ENCODE assay signal across 12 mouse cellular contexts in genomic region chr11:61352138-61352651, GRCm38 (mm10). TPM values are rescaled to one million over a fixed set of nuclear protein-coding genes. Genes with fewer than 3 reads are reported as not detected.
DNase-seq lines count a peak whose midpoint lies in the region; ATAC-seq and TF ChIP-seq lines count a peak whose summit lies in the region.
"Had no signal": no experiment of that assay in that cellular context is flagged by ENCODE, and none has a peak within 500 bp of the region (broad histone marks: within the 10 kb centered on the region; RNA-seq: fewer than 3 reads in every experiment).

No protein-coding gene starts in this region.

- no peak for TF ChIP-seq POLR2A in bone marrow macrophage, adult 2 months (IDR thresholded peaks at IDR 0.05; ENCODE audit: borderline replicate concordance, low read depth, low read length)

- H3K4me1 ChIP-seq in hindbrain, postnatal 0 days (ENCODE audit: insufficient read depth, low read length), result no peaks in the 10 kb centered on the region
- H3K4me1 ChIP-seq in hindbrain, embryonic 11.5 days (replicated peaks; ENCODE audit: control insufficient read depth, insufficient read depth, low read length), result no peaks in the 10 kb centered on the region
- H3K4me1 ChIP-seq in midbrain, postnatal 0 days (ENCODE audit: insufficient read depth, low read length), result no peaks in the 10 kb centered on the region
- H3K4me1 ChIP-seq in midbrain, embryonic 15.5 days, result no peaks in the 10 kb centered on the region
- H3K4me1 ChIP-seq in bone marrow macrophage, adult 2 months (ENCODE audit: control insufficient read depth, insufficient read depth, low read length), result no peaks in the 10 kb centered on the region
- no peaks in the 10 kb centered on the region for H3K4me1 ChIP-seq in hindbrain, embryonic 12.5 days

- no peak for DNase-seq in hindbrain, postnatal 0 days (ENCODE audit: low spot score)
- no peak for DNase-seq in hindbrain, embryonic 11.5 days (ENCODE audit: low spot score)
- DNase-seq in midbrain, postnatal 0 days (ENCODE audit: low spot score), result peak; percentile 13
- DNase-seq in spleen, adult 18-20 months, result no peak
- DNase-seq: cerebellum, adult 9-11 months; heart, adult 18-20 months; lung, postnatal 4 days had no signal

- 0 out of 2 replicates have a peak, but pooled peaks have one; percentile 12 for TF ChIP-seq CTCF in hindbrain, postnatal 0 days (IDR thresholded peaks at IDR 0.05; ENCODE audit: low read depth)
- 0 out of 2 replicates have a peak, but pooled peaks have one; percentile 22 for TF ChIP-seq CTCF in midbrain, postnatal 0 days (IDR thresholded peaks at IDR 0.05)
- peak; percentile 22; the same call in 1 of the 2 replicates for TF ChIP-seq CTCF in bone marrow macrophage, adult 2 months (IDR thresholded peaks at IDR 0.05; ENCODE audit: low read depth, low read length)

- no peak overlapping the region for H3K27ac ChIP-seq in hindbrain, postnatal 0 days
- no peak overlapping the region for H3K27ac ChIP-seq in hindbrain, embryonic 11.5 days (ENCODE audit: low read depth, low read length)
- no peak overlapping the region for H3K27ac ChIP-seq in midbrain, postnatal 0 days (ENCODE audit: low read depth, low read length)
- H3K27ac ChIP-seq in midbrain, embryonic 15.5 days, result no peak overlapping the region
- no peak overlapping the region for H3K27ac ChIP-seq in bone marrow macrophage, adult 2 months (ENCODE audit: insufficient read depth, low read depth, low read length)
- H3K27ac ChIP-seq in hindbrain, embryonic 12.5 days, result no peak overlapping the region

- no peak overlapping the region for H3K4me2 ChIP-seq in hindbrain, postnatal 0 days (ENCODE audit: low read depth, low read length)
- no peak overlapping the region for H3K4me2 ChIP-seq in hindbrain, embryonic 11.5 days (replicated peaks; ENCODE audit: low read depth, low read length)
- no peak overlapping the region for H3K4me2 ChIP-seq in midbrain, postnatal 0 days (ENCODE audit: low read depth, low read length, poor library complexity, severe bottlenecking)
- H3K4me2 ChIP-seq in midbrain, embryonic 15.5 days, result no peak overlapping the region
- no peak overlapping the region for H3K4me2 ChIP-seq in hindbrain, embryonic 12.5 days (replicated peaks)

- H3K9ac ChIP-seq in hindbrain, postnatal 0 days (replicated peaks; ENCODE audit: low read length), result no peak overlapping the region
- H3K9ac ChIP-seq in hindbrain, embryonic 11.5 days (ENCODE audit: low read depth, low read length), result no peak overlapping the region
- H3K9ac ChIP-seq in midbrain, postnatal 0 days (replicated peaks; ENCODE audit: low read length, poor library complexity, severe bottlenecking), result no peak overlapping the region
- H3K9ac ChIP-seq in midbrain, embryonic 15.5 days, result no peak overlapping the region
- H3K9ac ChIP-seq in hindbrain, embryonic 12.5 days, result no peak overlapping the region

- H3K4me3 ChIP-seq in hindbrain, postnatal 0 days (ENCODE audit: low read length), result no peak overlapping the region
- H3K4me3 ChIP-seq in hindbrain, embryonic 11.5 days (ENCODE audit: low read depth, low read length), result no peak overlapping the region
- H3K4me3 ChIP-seq in midbrain, postnatal 0 days (ENCODE audit: low read depth, low read length), result no peak overlapping the region
- no peak overlapping the region for H3K4me3 ChIP-seq in midbrain, embryonic 15.5 days
- H3K4me3 ChIP-seq in bone marrow macrophage, adult 2 months (ENCODE audit: insufficient read depth, low read length), result no peak overlapping the region
- H3K4me3 ChIP-seq in hindbrain, embryonic 12.5 days, result no peak overlapping the region

- no peaks in the 10 kb centered on the region for H3K27me3 ChIP-seq in hindbrain, postnatal 0 days (ENCODE audit: insufficient read depth, low read length)
- no peaks in the 10 kb centered on the region for H3K27me3 ChIP-seq in hindbrain, embryonic 11.5 days (ENCODE audit: control insufficient read depth, insufficient read depth, low read length)
- H3K27me3 ChIP-seq in midbrain, postnatal 0 days (ENCODE audit: insufficient read depth, low read length), result no peaks in the 10 kb centered on the region; the same call in 1 of the 2 replicates
- no peaks in the 10 kb centered on the region for H3K27me3 ChIP-seq in midbrain, embryonic 15.5 days (replicated peaks)
- H3K27me3 ChIP-seq in hindbrain, embryonic 12.5 days, result no peaks in the 10 kb centered on the region; the same call in 1 of the 2 replicates

- WGBS in hindbrain, postnatal 0 days, result 61% methylated on average over 9 of the region's 9 CpGs
- WGBS in hindbrain, embryonic 11.5 days, result 70% methylated on average over 9 of the region's 9 CpGs
- WGBS in midbrain, postnatal 0 days, result 49% methylated on average over 9 of the region's 9 CpGs
- 48% methylated on average over 9 of the region's 9 CpGs for WGBS in midbrain, embryonic 15.5 days
- 68% methylated on average over 9 of the region's 9 CpGs for WGBS in hindbrain, embryonic 12.5 days

- no peaks in the 10 kb centered on the region for H3K36me3 ChIP-seq in hindbrain, postnatal 0 days (ENCODE audit: insufficient read depth, low read length)
- H3K36me3 ChIP-seq in hindbrain, embryonic 11.5 days (ENCODE audit: control insufficient read depth, insufficient read depth, low read length), result no peaks in the 10 kb centered on the region
- no peaks in the 10 kb centered on the region for H3K36me3 ChIP-seq in midbrain, postnatal 0 days (ENCODE audit: insufficient read depth, low read length)
- H3K36me3 ChIP-seq in midbrain, embryonic 15.5 days (replicated peaks), result no peaks in the 10 kb centered on the region
- H3K36me3 ChIP-seq in hindbrain, embryonic 12.5 days, result no peaks in the 10 kb centered on the region

- no peak for ATAC-seq in hindbrain, postnatal 0 days
- ATAC-seq in hindbrain, embryonic 11.5 days (ENCODE audit: low FRiP score), result no peak
- ATAC-seq in midbrain, postnatal 0 days (ENCODE audit: low FRiP score), result no peak
- ATAC-seq in midbrain, embryonic 15.5 days (replicated peaks), result no peak
- no peak for ATAC-seq in hindbrain, embryonic 12.5 days (ENCODE audit: low FRiP score)

- H3K9me3 ChIP-seq in hindbrain, postnatal 0 days (ENCODE audit: low read length), result no peaks in the 10 kb centered on the region
- H3K9me3 ChIP-seq in hindbrain, embryonic 11.5 days (ENCODE audit: control insufficient read depth, low read length), result no peaks in the 10 kb centered on the region
- no peaks in the 10 kb centered on the region for H3K9me3 ChIP-seq in midbrain, postnatal 0 days (ENCODE audit: low read length)
- no peaks in the 10 kb centered on the region for H3K9me3 ChIP-seq in midbrain, embryonic 15.5 days
- no peaks in the 10 kb centered on the region for H3K9me3 ChIP-seq in hindbrain, embryonic 12.5 days (replicated peaks)

RNA-seq across cellular contexts. Expression of gene Slc47a2, which starts 9.5 kb away (rescaled TPM):
- 0.16 TPM in 1 of 2 replicates, not detected in the other for total RNA-seq in hindbrain, postnatal 0 days (2014; rRNA removed)
- 0.14 and 0.21 TPM in 2 replicates for polyA plus RNA-seq in hindbrain, postnatal 0 days (2015; fragmentation: Nextera tagmentation; extraction: Ambion mirVana)
- polyA plus RNA-seq in hindbrain, embryonic 11.5 days (2014; fragmentation: Nextera tagmentation; extraction: Ambion mirVana), result not detected in 2 replicates
- total RNA-seq in midbrain, postnatal 0 days (2014; rRNA removed), result 0.47 and 0.60 TPM in 2 replicates
- 0.16 and 0.25 TPM in 2 replicates for polyA plus RNA-seq in midbrain, postnatal 0 days (2015; fragmentation: Nextera tagmentation; extraction: Ambion mirVana)
- not detected in 2 replicates for polyA plus RNA-seq in midbrain, embryonic 15.5 days (2015; fragmentation: Nextera tagmentation; extraction: Ambion mirVana)
- not detected in 2 replicates for polyA plus RNA-seq in bone marrow macrophage, adult 2 months (2012; ENCODE audit: insufficient read depth, insufficient read length, missing spikeins)
- polyA plus RNA-seq in hindbrain, embryonic 12.5 days (2016; fragmentation: Nextera tagmentation; extraction: Ambion mirVana), result not detected in 2 replicates
- total RNA-seq: heart, adult 18-20 months had no signal
- polyA plus RNA-seq: intestine, embryonic 14.5 days; neural tube, embryonic 11.5 days had no signal

RNA-seq across cellular contexts. Expression of gene Slc47a1, which starts 25.9 kb away (rescaled TPM):
- total RNA-seq in hindbrain, postnatal 0 days (2014; rRNA removed), result 7.7 and 9.5 TPM in 2 replicates
- 2.3 and 3.2 TPM in 2 replicates for polyA plus RNA-seq in hindbrain, postnatal 0 days (2015; fragmentation: Nextera tagmentation; extraction: Ambion mirVana)
- 0.08 and 0.15 TPM in 2 replicates for polyA plus RNA-seq in hindbrain, embryonic 11.5 days (2014; fragmentation: Nextera tagmentation; extraction: Ambion mirVana)
- total RNA-seq in midbrain, postnatal 0 days (2014; rRNA removed), result 3.0 and 4.9 TPM in 2 replicates
- 2.7 TPM in 2 replicates for polyA plus RNA-seq in midbrain, postnatal 0 days (2015; fragmentation: Nextera tagmentation; extraction: Ambion mirVana)
- 0.31 TPM in 2 replicates for polyA plus RNA-seq in midbrain, embryonic 15.5 days (2015; fragmentation: Nextera tagmentation; extraction: Ambion mirVana)
- polyA plus RNA-seq in bone marrow macrophage, adult 2 months (2012; ENCODE audit: insufficient read depth, insufficient read length, missing spikeins), result not detected in 2 replicates
- polyA plus RNA-seq in hindbrain, embryonic 12.5 days (2016; fragmentation: Nextera tagmentation; extraction: Ambion mirVana), result 0.10 and 0.20 TPM in 2 replicates
